Mouse (Mus musculus) cortical plate, adult 2 months (tissue): Measurements from ENCODE around the gene Prkce. TPM values are rescaled to one million over a fixed set of nuclear protein-coding genes. Genes with fewer than 3 reads are reported as not detected.

Experiments
- H3K27ac ChIP-seq: fragments of 200-500 bp; 2 replicates; pipeline ENCODE4 v1.5.1; 2012; ENCODE audit warnings: low read length, control low read depth, inconsistent platforms; ENCODE audit not compliant: insufficient read depth
- H3K4me1 ChIP-seq: fragments of 200-500 bp; 2 replicates; pipeline ENCODE4 v1.6.1; 2011; ENCODE audit warnings: low read length; ENCODE audit not compliant: control insufficient read depth, insufficient read depth
- H3K4me3 ChIP-seq: fragments of 200-500 bp; 2 replicates; pipeline ENCODE4 v1.5.1; 2011; ENCODE audit warnings: mild to moderate bottlenecking, low read length, control low read depth; ENCODE audit not compliant: insufficient read depth
- CTCF ChIP-seq: fragments of 200-500 bp; IDR thresholded peaks from 2 replicates; pipeline ENCODE4 v1.5.1; 2011; ENCODE audit warnings: mild to moderate bottlenecking, control low read depth, low read length; ENCODE audit not compliant: insufficient read depth; ENCODE audit errors: extremely low read depth
- POLR2A ChIP-seq: fragments of 200-500 bp; IDR thresholded peaks from 2 replicates; pipeline ENCODE4 v1.6.1; 2011; ENCODE audit warnings: mild to moderate bottlenecking, low read length, control low read depth; ENCODE audit not compliant: insufficient read depth; ENCODE audit errors: extremely low read depth
- polyA plus RNA-seq: library from polyadenylated mRNA; depleted of rRNA; stranded (reverse); fragments of >200 nt; gene quantifications from 2 replicates; pipeline ENCODE4 v1.2.3, GENCODE M21; 2012

Gene Prkce
- polyA plus RNA-seq, 1 experiment: 83.7 TPM

DNA sequence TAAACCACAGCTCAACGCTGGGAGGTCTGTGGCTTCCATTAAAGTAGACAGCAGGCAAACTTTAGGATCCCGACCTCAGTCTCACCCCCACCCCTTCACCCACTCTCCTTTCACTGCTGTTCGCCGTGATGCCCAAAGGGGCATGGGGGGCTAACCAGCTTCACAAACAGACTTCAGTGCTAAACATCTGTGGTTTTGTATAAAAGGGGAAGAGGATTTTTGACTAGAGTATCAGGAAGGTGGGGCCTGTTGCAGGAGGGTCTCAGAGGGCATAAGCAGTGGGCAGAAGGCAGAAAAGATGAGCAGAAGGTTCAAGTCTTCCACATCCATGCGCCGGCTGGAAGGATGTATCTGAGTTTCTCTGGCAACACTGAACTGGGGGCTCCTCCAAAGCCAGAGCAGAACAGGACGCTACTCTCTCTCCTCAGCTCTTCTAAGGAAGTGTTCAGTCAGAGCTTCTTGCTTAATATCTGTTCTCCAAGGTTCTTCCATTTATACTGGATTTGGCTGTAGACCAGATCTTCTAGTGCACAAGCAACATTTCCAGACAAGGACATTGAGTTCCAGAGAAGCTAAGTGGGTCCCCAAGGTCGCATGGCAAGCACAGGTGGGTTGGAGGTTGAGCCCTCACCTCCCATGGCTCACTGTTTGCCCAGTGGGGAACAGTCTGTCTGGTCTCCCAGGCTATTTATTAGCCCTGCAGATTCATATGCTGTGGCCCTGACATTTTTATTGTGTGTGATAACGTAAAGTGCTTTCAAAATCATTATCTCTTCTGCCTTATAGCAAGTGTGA, 2.8 kb downstream of the Prkce start:
- TF ChIP-seq CTCF: no peak
- no peak for TF ChIP-seq POLR2A
- peak overlapping the region; percentile 42; the same call in 1 of the 2 replicates for H3K27ac ChIP-seq
- peak overlapping the region; percentile 93 for H3K4me3 ChIP-seq
- H3K4me1 ChIP-seq: no peaks in the 10 kb centered on the region; the same call in 1 of the 2 replicates

DNA sequence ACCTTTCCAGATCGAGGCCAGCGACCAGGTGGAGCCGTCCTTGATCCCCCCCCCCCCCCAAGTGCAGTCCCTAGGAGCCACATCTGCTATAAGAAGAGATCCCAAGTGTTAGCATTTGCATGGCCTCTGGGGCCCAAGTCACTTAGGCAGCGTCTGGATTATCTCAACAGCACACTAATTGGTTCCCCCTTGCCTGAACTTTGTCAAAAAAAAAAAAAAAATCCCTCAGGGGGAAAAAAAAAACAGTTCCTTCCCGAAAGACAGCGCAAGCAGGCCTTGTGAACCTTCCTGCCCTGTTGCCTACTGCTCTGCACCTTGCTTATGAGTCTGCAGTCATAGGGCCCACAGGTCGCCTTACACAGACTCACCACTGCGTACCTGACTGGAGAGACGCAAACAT, 7.9 kb downstream of the Prkce start:
- Histone ChIP-seq H3K4me3 (no peak overlapping the region), H3K27ac (no peak overlapping the region), H3K4me1 (peaks cover under 1% of the 10 kb centered on the region; the same call in 1 of the 2 replicates)
- TF ChIP-seq POLR2A (no peak), CTCF (no peak)

DNA sequence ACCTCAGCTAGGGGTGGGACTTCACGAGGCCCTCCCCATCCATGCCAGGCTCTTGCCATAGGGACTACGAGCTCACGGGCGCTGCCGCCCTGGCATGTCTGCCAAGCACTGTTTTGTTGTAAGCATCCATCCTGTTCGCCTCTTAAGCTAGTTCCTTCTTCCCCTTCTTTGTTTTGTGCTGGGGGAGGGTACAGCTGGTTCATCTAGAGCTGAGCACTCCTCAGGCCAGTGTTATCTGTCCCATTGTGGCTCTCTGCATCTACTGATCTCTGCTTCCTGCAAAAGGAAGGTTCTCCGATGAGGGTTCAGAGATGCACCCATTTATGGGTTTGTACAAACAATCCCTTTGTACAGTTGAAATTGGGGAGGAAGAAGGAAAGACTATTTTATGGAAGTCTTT, 9.1 kb downstream of the Prkce start:
- H3K27ac ChIP-seq: no peak overlapping the region
- TF ChIP-seq CTCF (no peak), POLR2A (no peak)
- peaks cover 2% of the 10 kb centered on the region; the same call in 1 of the 2 replicates for H3K4me1 ChIP-seq

GRCm38 (mm10) chr17:86183788-86184187, 16.2 kb downstream of the Prkce start:
- Histone ChIP-seq H3K4me1 (peaks cover 19% of the 10 kb centered on the region), H3K4me3 (no peak overlapping the region), H3K27ac (no peak overlapping the region)
- no peak for TF ChIP-seq CTCF
- no peak for TF ChIP-seq POLR2A

More for the DNA sequence above, 9.1 kb downstream of the Prkce start:
- no peak overlapping the region for H3K4me3 ChIP-seq

GRCm38 (mm10) chr17:86184552-86185209, 17.1 kb downstream of the Prkce start:
- Histone ChIP-seq H3K4me3 (no peak overlapping the region), H3K27ac (no peak overlapping the region), H3K4me1 (peaks cover 20% of the 10 kb centered on the region)
- TF ChIP-seq POLR2A (no peak), CTCF (no peak)

- no peak overlapping the region for H3K4me3 ChIP-seq
Observed at GRCm38 (mm10) chr17:86185584-86185983, 18.0 kb downstream of the Prkce start.

DNA sequence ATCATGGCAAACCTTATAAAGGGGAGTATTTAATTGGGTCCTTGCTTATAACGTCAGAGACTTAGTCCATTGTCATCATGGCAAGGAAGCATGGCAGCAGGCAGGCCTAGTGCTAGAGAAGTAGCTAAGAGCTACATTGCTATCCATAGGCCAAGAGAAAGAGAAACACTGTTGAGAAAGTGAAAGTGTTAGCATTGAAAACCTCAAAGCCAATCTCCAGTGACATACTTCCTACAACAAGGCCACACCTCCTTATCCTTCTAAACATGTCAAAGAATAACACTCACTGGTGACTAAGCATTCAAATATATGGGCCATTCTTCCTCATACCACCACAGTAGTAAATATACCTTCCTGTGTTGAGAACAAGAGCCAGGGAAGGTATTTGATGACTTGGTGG, 20.2 kb downstream of the Prkce start:
- no peak for TF ChIP-seq POLR2A
- TF ChIP-seq CTCF: no peak
- no peak overlapping the region for H3K4me3 ChIP-seq
- H3K27ac ChIP-seq: no peak overlapping the region
- H3K4me1 ChIP-seq: peaks cover 18% of the 10 kb centered on the region

More at GRCm38 (mm10) chr17:86185584-86185983, 18.0 kb downstream of the Prkce start:
- TF ChIP-seq CTCF: no peak
- no peak for TF ChIP-seq POLR2A
- peaks cover 19% of the 10 kb centered on the region for H3K4me1 ChIP-seq
- H3K27ac ChIP-seq: no peak overlapping the region

DNA sequence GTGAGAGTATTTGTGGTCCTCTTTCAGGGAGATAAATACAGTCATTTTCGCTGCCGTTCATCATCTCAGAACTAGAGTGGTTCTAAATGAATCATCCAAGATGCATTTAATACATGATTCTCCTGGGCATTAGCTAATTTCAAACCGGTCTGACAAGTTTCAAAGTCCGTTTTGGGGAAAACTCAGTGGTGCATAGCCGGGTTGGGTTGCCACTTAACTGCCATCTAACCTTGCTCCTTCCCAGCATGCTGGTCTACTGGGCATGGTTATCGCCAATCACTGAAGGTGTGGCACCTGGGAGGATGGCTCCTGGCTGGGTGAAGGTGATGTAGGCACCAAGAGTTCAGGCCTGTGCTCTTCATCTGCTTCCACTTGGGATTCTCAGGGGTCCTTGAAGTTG, 26.4 kb downstream of the Prkce start:
- H3K4me3 ChIP-seq: no peak overlapping the region
- no peak overlapping the region for H3K27ac ChIP-seq
- TF ChIP-seq POLR2A (no peak), CTCF (no peak)
- H3K4me1 ChIP-seq: peaks cover 4% of the 10 kb centered on the region

GRCm38 (mm10) chr17:86194921-86195320, 27.3 kb downstream of the Prkce start:
- H3K27ac ChIP-seq: no peak overlapping the region
- peaks cover 2% of the 10 kb centered on the region for H3K4me1 ChIP-seq
- TF ChIP-seq CTCF: no peak
- no peak for TF ChIP-seq POLR2A
- H3K4me3 ChIP-seq: no peak overlapping the region
